Mouse (Mus musculus): ENCODE measurements around the gene Aida. TPM values are rescaled to one million over a fixed set of nuclear protein-coding genes. Genes with fewer than 3 reads are reported as not detected.
"Not testable (repeated sequence)": the region's sequence is repeated elsewhere in the genome, so short reads cannot be mapped to it uniquely, and the experiment has no call there.

Gene Aida
- polyA plus RNA-seq, 1 experiment from 2014 or later, result 67.2 TPM

GRCm38 (mm10) chr1:183289576-183289975 lies 6.8 kb upstream of the Aida start:
- Histone ChIP-seq H3K27me3 (no peaks in the 10 kb centered on the region), H3K27ac (no peak overlapping the region), H3K36me3 (peaks cover 82% of the 10 kb centered on the region), H3K9ac (no peak overlapping the region), H3K9me3 (no peaks in the 10 kb centered on the region), H3K4me3 (no peak overlapping the region), H3K4me1 (no peaks in the 10 kb centered on the region), H3K4me2 (replicated peaks) (no peak overlapping the region)
- no peak for ATAC-seq (ENCODE audit: low FRiP score, low read depth)
- 92% methylated on average over 4 of the region's 4 CpGs for WGBS

DNA sequence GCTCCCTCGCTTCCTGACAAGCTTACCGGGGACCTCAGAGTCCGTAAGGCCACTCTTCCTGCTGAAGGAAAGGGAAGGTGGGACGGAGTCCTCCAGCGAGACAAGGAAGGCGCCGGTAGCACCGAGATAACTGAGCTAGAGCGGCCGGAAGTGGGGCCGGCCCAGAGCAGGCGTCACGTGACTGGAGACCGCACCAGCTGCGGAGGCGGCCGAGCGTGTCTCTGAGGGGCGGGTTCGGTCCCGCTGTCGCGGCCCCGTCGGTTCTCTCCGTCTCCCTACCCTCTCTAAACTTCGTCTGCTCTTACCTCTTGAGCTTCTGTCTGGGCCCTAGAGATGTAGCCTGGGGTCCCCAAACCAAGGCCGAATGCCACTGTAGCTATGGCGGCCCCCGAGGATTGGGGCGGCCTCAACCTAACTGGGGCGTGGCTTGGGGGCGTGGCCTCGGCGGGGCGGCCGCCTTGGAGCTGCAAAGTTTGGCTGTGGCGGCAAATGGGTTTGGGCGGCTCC lies 540 bp downstream of the Aida start, which contains the start of gene Brox:
Gene Brox, minus strand, starts transcription at position 393 of the 507 bp plus-strand sequence.
- H3K9me3 ChIP-seq, result no peaks in the 10 kb centered on the region
- 0 out of 2 replicates have a peak, but pooled peaks cover 3% of the 10 kb centered on the region for H3K4me1 ChIP-seq
- H3K36me3 ChIP-seq, result peaks cover 20% of the 10 kb centered on the region
- peak within 1 kb of the TSS; percentile 23; the same call in 1 of the 2 replicates for H3K27ac ChIP-seq
- H3K4me2 ChIP-seq (replicated peaks), result peak within 1 kb of the TSS; percentile 64
- under 1% methylated on average over 37 of the region's 39 CpGs for WGBS
- H3K9ac ChIP-seq, result peak within 1 kb of the TSS; percentile 68
- peak; percentile 91 for ATAC-seq (ENCODE audit: low FRiP score, low read depth)
- H3K27me3 ChIP-seq, result no peaks in the 10 kb centered on the region
- peak within 1 kb of the TSS; percentile 52 for H3K4me3 ChIP-seq

DNA sequence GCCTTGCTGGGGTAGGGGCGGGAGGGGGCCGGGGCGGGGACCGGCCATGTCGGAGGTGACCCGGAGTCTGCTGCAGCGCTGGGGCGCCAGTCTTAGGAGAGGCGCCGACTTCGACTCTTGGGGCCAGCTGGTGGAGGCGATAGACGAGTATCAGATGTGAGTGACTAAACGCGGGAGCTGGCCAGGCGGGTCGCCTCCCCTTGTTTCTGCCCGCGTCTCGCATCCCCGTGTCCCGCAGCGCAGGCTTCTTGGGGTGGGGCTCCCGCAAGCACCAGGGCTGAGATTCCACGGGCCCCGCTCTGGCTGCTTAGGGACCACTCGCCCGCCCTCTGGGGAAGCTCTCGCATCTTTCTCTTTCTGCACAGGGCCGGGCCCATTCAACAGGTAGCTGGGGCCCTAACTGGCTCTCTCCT lies 1.1 kb downstream of the Aida start:
- peak overlapping the region; percentile 64 for H3K4me2 ChIP-seq (replicated peaks)
- H3K9ac ChIP-seq, result peak overlapping the region; percentile 68
- peak overlapping the region; percentile 52 for H3K4me3 ChIP-seq
- peaks cover 14% of the 10 kb centered on the region for H3K36me3 ChIP-seq
- 0 out of 2 replicates have a peak, but pooled peaks cover 3% of the 10 kb centered on the region for H3K4me1 ChIP-seq
- ATAC-seq (ENCODE audit: low FRiP score, low read depth), result no peak; the same call in 1 of the 2 replicates
- no peaks in the 10 kb centered on the region for H3K9me3 ChIP-seq
- 1% methylated on average over 30 of the region's 30 CpGs for WGBS
- H3K27ac ChIP-seq, result peak overlapping the region; percentile 18; the same call in 1 of the 2 replicates
- no peaks in the 10 kb centered on the region for H3K27me3 ChIP-seq

DNA sequence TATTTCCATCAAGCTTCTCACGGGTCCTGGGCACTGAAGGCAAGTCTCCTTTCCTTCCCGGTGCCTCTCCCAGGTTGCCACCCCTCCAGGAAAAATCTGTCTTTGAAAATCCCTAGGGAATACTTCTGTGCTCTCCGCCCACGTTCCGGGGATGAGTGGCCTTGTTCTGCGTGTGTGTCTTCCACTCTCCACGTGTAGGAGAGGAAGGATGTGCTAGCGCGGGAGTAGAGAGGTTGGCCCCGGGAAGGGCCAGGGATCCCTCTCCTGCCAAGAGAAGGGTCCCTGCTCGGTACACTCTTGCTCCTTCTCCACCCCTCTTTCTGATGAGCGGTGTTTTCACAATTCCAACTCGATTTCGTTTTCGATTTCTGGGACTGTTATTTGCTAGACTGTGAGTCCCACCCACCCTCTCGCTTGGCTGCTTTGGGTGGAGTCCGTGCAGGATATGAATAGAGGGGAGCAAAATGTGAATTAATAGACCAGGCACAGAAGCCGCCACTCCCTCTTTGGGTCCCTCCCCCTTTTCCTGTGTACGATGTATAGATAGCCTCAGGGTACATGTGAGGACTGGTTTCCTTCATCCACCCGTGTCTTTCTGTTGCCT lies 1.6 kb downstream of the Aida start:
- 0 out of 2 replicates have a peak, but pooled peaks cover 3% of the 10 kb centered on the region for H3K4me1 ChIP-seq
- peaks cover 11% of the 10 kb centered on the region for H3K36me3 ChIP-seq
- no peak for ATAC-seq (ENCODE audit: low FRiP score, low read depth)
- peak overlapping the region; percentile 64 for H3K4me2 ChIP-seq (replicated peaks)
- WGBS, result 0% methylated on average over 20 of the region's 20 CpGs
- peak overlapping the region; percentile 52 for H3K4me3 ChIP-seq
- H3K9ac ChIP-seq, result peak overlapping the region; percentile 68
- no peaks in the 10 kb centered on the region for H3K27me3 ChIP-seq
- peak overlapping the region; percentile 18; the same call in 1 of the 2 replicates for H3K27ac ChIP-seq
- no peaks in the 10 kb centered on the region for H3K9me3 ChIP-seq

DNA sequence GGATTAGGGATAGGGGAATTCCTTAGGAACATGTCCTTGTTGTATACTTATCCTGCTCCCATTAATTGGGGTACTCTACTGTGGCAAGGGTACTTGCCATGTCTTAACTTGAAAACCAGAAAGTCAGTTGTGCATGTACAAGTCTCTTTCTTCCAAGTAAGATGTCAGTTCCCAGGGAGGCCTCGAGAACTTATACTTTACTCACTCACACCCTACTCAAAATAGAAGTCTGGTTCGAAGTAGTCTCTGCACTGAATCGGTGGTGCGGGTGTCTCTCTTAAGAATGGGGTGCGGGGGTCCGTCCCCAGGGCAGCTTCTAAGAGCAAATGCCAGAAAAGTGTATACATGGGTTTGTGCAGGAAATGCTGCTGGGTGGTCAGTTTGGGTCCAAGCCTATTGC lies 2.8 kb downstream of the Aida start:
- Histone ChIP-seq H3K4me2 (replicated peaks) (no peak overlapping the region), H3K27ac (no peak overlapping the region), H3K4me3 (no peak overlapping the region), H3K27me3 (no peaks in the 10 kb centered on the region), H3K4me1 (0 out of 2 replicates have a peak, but pooled peaks cover 3% of the 10 kb centered on the region), H3K9ac (no peak overlapping the region), H3K9me3 (no peaks in the 10 kb centered on the region), H3K36me3 (no peaks in the 10 kb centered on the region)
- 86% methylated on average over 6 of the region's 6 CpGs for WGBS
- ATAC-seq (ENCODE audit: low FRiP score, low read depth), result no peak

DNA sequence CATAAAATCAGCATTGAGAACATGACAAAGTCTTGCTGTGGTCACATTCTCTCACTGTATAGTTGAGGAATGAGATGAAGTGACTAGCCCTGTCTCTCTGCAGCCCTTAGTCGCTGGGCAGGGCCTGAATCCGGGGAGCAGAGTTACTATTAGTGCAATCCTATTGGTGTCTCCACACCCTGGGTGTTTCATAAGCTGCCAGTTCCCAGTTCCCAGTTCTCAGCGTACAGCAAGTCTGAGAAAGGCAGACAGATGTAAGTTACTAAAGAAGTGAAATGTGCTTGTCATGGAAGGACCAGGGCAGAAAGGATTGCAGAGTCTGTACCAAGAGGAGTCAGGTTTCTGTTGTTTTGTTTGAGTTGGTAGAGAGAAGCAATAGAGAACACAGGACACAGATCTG lies 11.2 kb downstream of the Aida start:
- Histone ChIP-seq H3K27ac (no peak overlapping the region), H3K4me2 (replicated peaks) (no peak overlapping the region), H3K27me3 (no peaks in the 10 kb centered on the region), H3K9ac (no peak overlapping the region), H3K4me3 (no peak overlapping the region), H3K9me3 (no peaks in the 10 kb centered on the region), H3K36me3 (peaks cover 28% of the 10 kb centered on the region), H3K4me1 (no peaks in the 10 kb centered on the region)
- ATAC-seq (ENCODE audit: low FRiP score, low read depth), result no peak
- WGBS, result 78% methylated on average over 3 of the region's 3 CpGs

GRCm38 (mm10) chr1:183308476-183308875 lies 12.1 kb downstream of the Aida start:
- Histone ChIP-seq H3K4me2 (replicated peaks) (no peak overlapping the region), H3K27me3 (no peaks in the 10 kb centered on the region), H3K36me3 (peaks cover 33% of the 10 kb centered on the region), H3K9me3 (no peaks in the 10 kb centered on the region), H3K4me1 (no peaks in the 10 kb centered on the region), H3K27ac (no peak overlapping the region), H3K9ac (no peak overlapping the region), H3K4me3 (no peak overlapping the region)
- 79% methylated on average over 1 of the region's 1 CpGs for WGBS
- no peak for ATAC-seq (ENCODE audit: low FRiP score, low read depth)

DNA sequence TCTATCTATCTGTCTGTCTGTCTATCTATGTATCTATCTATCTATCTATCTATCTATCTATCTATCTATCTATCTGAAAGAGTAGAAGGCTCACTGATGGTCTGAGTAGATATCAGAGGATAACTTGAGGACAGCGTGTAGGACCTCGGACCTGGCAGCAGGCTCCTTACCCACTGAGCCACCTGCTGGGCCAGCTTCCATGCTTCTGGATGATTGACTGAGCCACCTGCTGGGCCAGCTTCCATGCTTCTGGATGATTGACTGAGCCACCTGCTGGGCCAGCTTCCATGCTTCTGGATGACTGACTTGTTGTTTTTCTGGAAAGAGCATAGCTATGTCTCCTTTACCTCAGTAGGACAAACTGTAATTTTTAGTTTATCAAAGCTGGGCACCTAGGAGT lies 13.2 kb downstream of the Aida start:
- not testable (repeated sequence) for H3K9me3 ChIP-seq; H3K27me3 ChIP-seq; H3K9ac ChIP-seq; H3K27ac ChIP-seq; H3K4me3 ChIP-seq; ATAC-seq (ENCODE audit: low FRiP score, low read depth); H3K4me2 ChIP-seq (replicated peaks); H3K4me1 ChIP-seq
- peaks cover 44% of the 10 kb centered on the region for H3K36me3 ChIP-seq
- WGBS, result 82% methylated on average over 2 of the region's 2 CpGs

GRCm38 (mm10) chr1:183312076-183312475 lies 15.7 kb downstream of the Aida start:
- Histone ChIP-seq H3K4me2 (replicated peaks) (no peak overlapping the region), H3K4me3 (no peak overlapping the region), H3K27ac (no peak overlapping the region), H3K27me3 (no peaks in the 10 kb centered on the region), H3K4me1 (no peaks in the 10 kb centered on the region), H3K36me3 (peaks cover 63% of the 10 kb centered on the region), H3K9me3 (no peaks in the 10 kb centered on the region), H3K9ac (no peak overlapping the region)
- WGBS, result 95% methylated on average over 2 of the region's 2 CpGs
- no peak for ATAC-seq (ENCODE audit: low FRiP score, low read depth)

GRCm38 (mm10) chr1:183315783-183316182 lies 19.4 kb downstream of the Aida start:
- WGBS, result 87% methylated on average over 2 of the region's 2 CpGs
- Histone ChIP-seq H3K27me3 (no peaks in the 10 kb centered on the region), H3K9me3 (no peaks in the 10 kb centered on the region), H3K9ac (no peak overlapping the region), H3K4me2 (replicated peaks) (no peak overlapping the region), H3K4me1 (no peaks in the 10 kb centered on the region), H3K27ac (no peak overlapping the region), H3K36me3 (peaks cover 76% of the 10 kb centered on the region), H3K4me3 (no peak overlapping the region)
- ATAC-seq (ENCODE audit: low FRiP score, low read depth), result no peak

GRCm38 (mm10) chr1:183320708-183321107 lies 24.3 kb downstream of the Aida start:
- peaks cover 88% of the 10 kb centered on the region for H3K36me3 ChIP-seq
- no peaks in the 10 kb centered on the region for H3K27me3 ChIP-seq
- no peaks in the 10 kb centered on the region for H3K4me1 ChIP-seq
- H3K27ac ChIP-seq, result no peak overlapping the region
- 84% methylated on average over 3 of the region's 3 CpGs for WGBS
- no peak overlapping the region for H3K9ac ChIP-seq
- ATAC-seq (ENCODE audit: low FRiP score, low read depth), result no peak
- H3K9me3 ChIP-seq, result 0 out of 2 replicates have a peak, but pooled peaks cover 4% of the 10 kb centered on the region
- H3K4me3 ChIP-seq, result no peak overlapping the region
- no peak overlapping the region for H3K4me2 ChIP-seq (replicated peaks)

DNA sequence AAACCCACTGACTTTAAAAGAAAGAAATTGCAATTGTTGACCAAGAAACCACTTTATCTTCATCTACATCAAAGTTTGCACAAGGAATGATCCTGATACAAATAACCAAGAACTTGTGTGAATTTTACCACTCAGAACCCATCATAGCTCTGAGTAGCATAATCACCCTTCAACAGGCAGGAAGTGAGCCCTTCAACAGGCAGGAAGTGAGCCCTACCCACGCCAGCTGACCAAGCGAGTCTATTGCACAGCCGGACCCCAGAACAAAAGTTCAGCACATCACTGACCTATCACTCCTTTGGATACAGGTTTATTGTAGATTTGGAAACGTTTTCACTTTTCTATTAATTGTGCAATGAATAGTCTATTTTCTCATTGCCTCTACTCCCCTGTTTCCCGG lies 26.1 kb downstream of the Aida start:
- H3K4me3 ChIP-seq; H3K27ac ChIP-seq; ATAC-seq (ENCODE audit: low FRiP score, low read depth); H3K4me1 ChIP-seq; H3K9me3 ChIP-seq; H3K4me2 ChIP-seq (replicated peaks); H3K27me3 ChIP-seq; H3K9ac ChIP-seq: not testable (repeated sequence)
- peaks cover 87% of the 10 kb centered on the region for H3K36me3 ChIP-seq
- WGBS, result 91% methylated on average over 5 of the region's 5 CpGs

All from limb, embryonic 13.5 days (tissue).